Mouse (Mus musculus) intestine, embryonic 15.5 days (tissue): ENCODE data around the gene Olfr1185-ps1. TPM values are rescaled to one million over a fixed set of nuclear protein-coding genes. Genes with fewer than 3 reads are reported as not detected.
"Not testable (repeated sequence)": the region's sequence is repeated elsewhere in the genome, so short reads cannot be mapped to it uniquely, and the experiment has no call there.

ENCODE experiments used
- ATAC-seq: fragments of 200-750 bp; cut with Nextera tagmentation; 2 replicates; pipeline ENCODE4 v1.8.0; 2017; ENCODE audit warnings: moderate TSS enrichment, moderate library complexity
- H3K27ac ChIP-seq: fragments of 300-500 bp; sonication (generic); 2 replicates; pipeline ENCODE4 v1.5.1; 2015; ENCODE audit warnings: mild to moderate bottlenecking, inconsistent platforms
- H3K27me3 ChIP-seq: fragments of 300-500 bp; sonication (generic); replicated peaks from 2 replicates; pipeline ENCODE4 v1.6.1; 2015; ENCODE audit warnings: inconsistent platforms
- H3K36me3 ChIP-seq: fragments of 300-500 bp; sonication (generic); 2 replicates; pipeline ENCODE4 v1.6.1; 2015; ENCODE audit warnings: inconsistent platforms
- H3K4me1 ChIP-seq: fragments of 300-500 bp; sonication (generic); replicated peaks from 2 replicates; pipeline ENCODE4 v1.6.1; 2015; ENCODE audit warnings: inconsistent platforms
- H3K4me2 ChIP-seq: fragments of 300-500 bp; sonication (generic); replicated peaks from 2 replicates; pipeline ENCODE4 v1.6.1; 2015; ENCODE audit warnings: mild to moderate bottlenecking, inconsistent platforms
- H3K4me3 ChIP-seq: fragments of 300-500 bp; sonication (generic); replicated peaks from 2 replicates; pipeline ENCODE4 v1.5.1; 2015; ENCODE audit warnings: inconsistent platforms
- H3K9ac ChIP-seq: fragments of 300-500 bp; sonication (generic); 2 replicates; pipeline ENCODE4 v1.6.1; 2015; ENCODE audit warnings: inconsistent platforms
- H3K9me3 ChIP-seq: fragments of 300-500 bp; sonication (generic); 2 replicates; pipeline ENCODE4 v1.6.1; 2016; ENCODE audit warnings: inconsistent platforms
- WGBS: fragments of 180-500 bp; shearing (Covaris S2); methylation state at CpG from one replicate; pipeline ENCODE4 v1.1.7; 2015; 5-methylcytosine and 5-hydroxymethylcytosine counted together
- polyA plus RNA-seq: library from polyadenylated mRNA; unstranded; fragments of >200 nt; fragmentation: Nextera tagmentation; extraction: Ambion mirVana; gene quantifications from 2 replicates; pipeline ENCODE4 v1.2.1, GENCODE M21; 2015

The Olfr1185-ps1 gene
- not detected in 2 replicates for polyA plus RNA-seq

GRCm38 (mm10) chr2:88493020-88493419, at the start of gene Olfr1185-ps1:
Olfr1185-ps1 (plus strand) TSS chr2:88493320.
- no peak within 1 kb of the TSS for H3K4me2 ChIP-seq
- H3K9ac ChIP-seq, result no peak within 1 kb of the TSS
- no peaks in the 10 kb centered on the region for H3K4me1 ChIP-seq
- ATAC-seq, result no peak
- H3K9me3 ChIP-seq, result no peaks in the 10 kb centered on the region
- no peaks in the 10 kb centered on the region for H3K36me3 ChIP-seq
- WGBS, result 58% methylated on average over 2 of the region's 2 CpGs
- H3K27me3 ChIP-seq, result no peaks in the 10 kb centered on the region
- no peak within 1 kb of the TSS for H3K27ac ChIP-seq
- no peak within 1 kb of the TSS for H3K4me3 ChIP-seq

- no peak for ATAC-seq
- Histone ChIP-seq H3K4me3 (no peak within 1 kb of the TSS), H3K36me3 (no peaks in the 10 kb centered on the region), H3K4me2 (no peak within 1 kb of the TSS), H3K9ac (no peak within 1 kb of the TSS), H3K4me1 (no peaks in the 10 kb centered on the region), H3K9me3 (no peaks in the 10 kb centered on the region), H3K27me3 (no peaks in the 10 kb centered on the region), H3K27ac (no peak within 1 kb of the TSS)
- WGBS, result 82% methylated on average over 1 of the region's 1 CpGs
Observed at GRCm38 (mm10) chr2:88449031-88449430, 44.1 kb upstream of the Olfr1185-ps1 start, which contains the start of gene Gm13757. Gm13757 (minus strand) TSS chr2:88449131.

GRCm38 (mm10) chr2:88454567-88454966, 38.6 kb upstream of the Olfr1185-ps1 start, which contains the start of gene Olfr1183:
Olfr1183 (plus strand) TSS chr2:88454867.
- not testable (repeated sequence) for H3K27ac ChIP-seq, H3K4me2 ChIP-seq, H3K36me3 ChIP-seq, H3K4me1 ChIP-seq, H3K9me3 ChIP-seq, ATAC-seq, H3K27me3 ChIP-seq, H3K4me3 ChIP-seq, H3K9ac ChIP-seq
- 85% methylated on average over 1 of the region's 1 CpGs for WGBS

- Histone ChIP-seq H3K27me3 (no peaks in the 10 kb centered on the region), H3K27ac (no peak within 1 kb of the TSS), H3K36me3 (no peaks in the 10 kb centered on the region), H3K4me2 (no peak within 1 kb of the TSS), H3K4me1 (no peaks in the 10 kb centered on the region), H3K9me3 (no peaks in the 10 kb centered on the region), H3K4me3 (no peak within 1 kb of the TSS), H3K9ac (no peak within 1 kb of the TSS)
- 90% methylated on average over 2 of the region's 2 CpGs for WGBS
- no peak for ATAC-seq
Observed at GRCm38 (mm10) chr2:88483298-88483697, 9.8 kb upstream of the Olfr1185-ps1 start, which contains the start of gene Olfr1184. Olfr1184 (plus strand) TSS chr2:88483598.

- WGBS, result 84% methylated on average over 2 of the region's 2 CpGs
- H3K4me2 ChIP-seq, result no peak within 1 kb of the TSS
- no peak for ATAC-seq
Observed at GRCm38 (mm10) chr2:88518251-88518650, 25.1 kb downstream of the Olfr1185-ps1 start, which contains the start of gene Olfr1186. Olfr1186 (plus strand) TSS chr2:88518551.

GRCm38 (mm10) chr2:88525720-88526119, 32.6 kb downstream of the Olfr1185-ps1 start:
- WGBS, result 67% methylated on average over 3 of the region's 3 CpGs
- H3K27ac ChIP-seq, result no peak overlapping the region
- no peaks in the 10 kb centered on the region for H3K9me3 ChIP-seq
- no peak overlapping the region for H3K4me3 ChIP-seq
- H3K4me2 ChIP-seq, result no peak overlapping the region
- no peaks in the 10 kb centered on the region for H3K27me3 ChIP-seq
- ATAC-seq, result peak; percentile 78
- H3K36me3 ChIP-seq, result no peaks in the 10 kb centered on the region
- no peak overlapping the region for H3K9ac ChIP-seq
- H3K4me1 ChIP-seq, result no peaks in the 10 kb centered on the region

More at GRCm38 (mm10) chr2:88518251-88518650, 25.1 kb downstream of the Olfr1185-ps1 start, which contains the start of gene Olfr1186:
- no peaks in the 10 kb centered on the region for H3K4me1 ChIP-seq
- no peak within 1 kb of the TSS for H3K4me3 ChIP-seq
- H3K9me3 ChIP-seq, result no peaks in the 10 kb centered on the region
- no peak within 1 kb of the TSS for H3K27ac ChIP-seq
- H3K36me3 ChIP-seq, result no peaks in the 10 kb centered on the region
- H3K9ac ChIP-seq, result no peak within 1 kb of the TSS
- no peaks in the 10 kb centered on the region for H3K27me3 ChIP-seq

Other genes starting within 250 kb of the Olfr1185-ps1 start
- not detected in 2 replicates for gene Olfr1173, start 213.4 kb upstream of the Olfr1185-ps1 start, polyA plus RNA-seq
- gene Olfr1174-ps, start 178.2 kb upstream of the Olfr1185-ps1 start, polyA plus RNA-seq, result not detected in 2 replicates
- not detected in 2 replicates for gene Olfr1175-ps, start 166.1 kb upstream of the Olfr1185-ps1 start, polyA plus RNA-seq
- not detected in 2 replicates for gene Olfr1176, start 156.6 kb upstream of the Olfr1185-ps1 start, polyA plus RNA-seq
- not detected in 2 replicates for gene Olfr1177-ps, start 146.8 kb upstream of the Olfr1185-ps1 start, polyA plus RNA-seq
- gene Olfr1178, start 106.3 kb upstream of the Olfr1185-ps1 start, polyA plus RNA-seq, result not detected in 2 replicates
- gene Olfr1179, start 86.9 kb upstream of the Olfr1185-ps1 start, polyA plus RNA-seq, result not detected in 2 replicates
- gene Olfr1180, start 74.2 kb upstream of the Olfr1185-ps1 start, polyA plus RNA-seq, result not detected in 2 replicates
- gene Olfr1181, start 67.1 kb upstream of the Olfr1185-ps1 start, polyA plus RNA-seq, result not detected in 2 replicates
- gene Gm13757, start 44.2 kb upstream of the Olfr1185-ps1 start, polyA plus RNA-seq, result not detected in 2 replicates
- gene Olfr1183, start 38.5 kb upstream of the Olfr1185-ps1 start, polyA plus RNA-seq, result not detected in 2 replicates
- not detected in 2 replicates for gene Olfr1184, start 9.7 kb upstream of the Olfr1185-ps1 start, polyA plus RNA-seq
- not detected in 2 replicates for gene Olfr1186, start 25.2 kb downstream of the Olfr1185-ps1 start, polyA plus RNA-seq
- gene Olfr1188, start 63.6 kb downstream of the Olfr1185-ps1 start, polyA plus RNA-seq, result not detected in 2 replicates
- gene Olfr1189, start 93.1 kb downstream of the Olfr1185-ps1 start, polyA plus RNA-seq, result not detected in 2 replicates
- gene Olfr1191-ps1, start 147.2 kb downstream of the Olfr1185-ps1 start, polyA plus RNA-seq, result not detected in 2 replicates
- gene Olfr1192-ps1, start 155.2 kb downstream of the Olfr1185-ps1 start, polyA plus RNA-seq, result not detected in 2 replicates
- not detected in 2 replicates for gene Olfr1193, start 182.3 kb downstream of the Olfr1185-ps1 start, polyA plus RNA-seq
- not detected in 2 replicates for gene Olfr1195, start 195.9 kb downstream of the Olfr1185-ps1 start, polyA plus RNA-seq
- gene Olfr1196, start 211.3 kb downstream of the Olfr1185-ps1 start, polyA plus RNA-seq, result not detected in 2 replicates
- gene Olfr1197, start 239.0 kb downstream of the Olfr1185-ps1 start, polyA plus RNA-seq, result not detected in 2 replicates